Mouse (Mus musculus): ENCODE data around the gene Zfp493. TPM values are rescaled to one million over a fixed set of nuclear protein-coding genes. Genes with fewer than 3 reads are reported as not detected.
"Not testable (repeated sequence)": the region's sequence is repeated elsewhere in the genome, so short reads cannot be mapped to it uniquely, and the experiment has no call there.

The Zfp493 gene
- polyA plus RNA-seq (2015; fragmentation: Nextera tagmentation; extraction: Ambion mirVana): 0.22 and 0.36 TPM in 2 replicates

- peak; percentile 35 for DNase-seq
- peak within 1 kb of the TSS; percentile 72 for H3K4me3 ChIP-seq (ENCODE audit: low read depth, low read length)
- H3K27me3 ChIP-seq (ENCODE audit: insufficient read depth, low read length): no peaks in the 10 kb centered on the region
- H3K9me3 ChIP-seq (ENCODE audit: low read length): no peaks in the 10 kb centered on the region
- no peaks in the 10 kb centered on the region for H3K36me3 ChIP-seq (replicated peaks; ENCODE audit: insufficient read depth, low read length)
- H3K27ac ChIP-seq (ENCODE audit: low read depth): peak within 1 kb of the TSS; percentile 51; the same call in 1 of the 2 replicates
- H3K9ac ChIP-seq (replicated peaks): peak within 1 kb of the TSS; percentile 64
- 6% methylated on average over 26 of the region's 26 CpGs for WGBS (ENCODE audit: insufficient replicate concordance)
- peak; percentile 93 for ATAC-seq
- peaks cover 7% of the 10 kb centered on the region; the same call in 1 of the 2 replicates for H3K4me1 ChIP-seq (ENCODE audit: insufficient read depth)
- peak within 1 kb of the TSS; percentile 92 for H3K4me2 ChIP-seq (ENCODE audit: low read depth, low read length)
- TF ChIP-seq EP300 (IDR thresholded peaks at IDR 0.05; ENCODE audit: low read depth) (no peak), CTCF (IDR thresholded peaks at IDR 0.05; ENCODE audit: low read depth) (no peak)
These were observed at the start of gene Zfp493 for GRCm38 (mm10) chr13:67779265-67780221. TSS of gene Zfp493 (plus strand) at chr13:67779693.

GRCm38 (mm10) chr13:67734391-67734790 lies 45.1 kb upstream of the Zfp493 start:
- ATAC-seq; H3K27me3 ChIP-seq (ENCODE audit: insufficient read depth, low read length); DNase-seq; H3K9me3 ChIP-seq (ENCODE audit: low read length); H3K4me2 ChIP-seq (ENCODE audit: low read depth, low read length); H3K9ac ChIP-seq (replicated peaks); H3K36me3 ChIP-seq (replicated peaks; ENCODE audit: insufficient read depth, low read length); H3K27ac ChIP-seq (ENCODE audit: low read depth); H3K4me3 ChIP-seq (ENCODE audit: low read depth, low read length); H3K4me1 ChIP-seq (ENCODE audit: insufficient read depth): not testable (repeated sequence)
- 84% methylated on average over 9 of the region's 9 CpGs for WGBS (ENCODE audit: insufficient replicate concordance)

GRCm38 (mm10) chr13:67742941-67743340 lies 36.6 kb upstream of the Zfp493 start:
- no peak for ATAC-seq
- no peaks in the 10 kb centered on the region; the same call in 1 of the 2 replicates for H3K36me3 ChIP-seq (replicated peaks; ENCODE audit: insufficient read depth, low read length)
- H3K4me3 ChIP-seq (ENCODE audit: low read depth, low read length): no peak overlapping the region
- no peak for DNase-seq
- WGBS (ENCODE audit: insufficient replicate concordance): 85% methylated on average over 3 of the region's 3 CpGs
- H3K27me3 ChIP-seq (ENCODE audit: insufficient read depth, low read length): no peaks in the 10 kb centered on the region
- no peak for TF ChIP-seq EP300 (IDR thresholded peaks at IDR 0.05; ENCODE audit: low read depth)
- TF ChIP-seq CTCF (IDR thresholded peaks at IDR 0.05; ENCODE audit: low read depth): no peak
- H3K9ac ChIP-seq (replicated peaks): no peak overlapping the region
- no peaks in the 10 kb centered on the region for H3K4me1 ChIP-seq (ENCODE audit: insufficient read depth)
- no peak overlapping the region for H3K27ac ChIP-seq (ENCODE audit: low read depth)
- H3K4me2 ChIP-seq (ENCODE audit: low read depth, low read length): no peak overlapping the region
- peaks cover 3% of the 10 kb centered on the region; the same call in 1 of the 2 replicates for H3K9me3 ChIP-seq (ENCODE audit: low read length)

- Histone ChIP-seq H3K27me3 (ENCODE audit: insufficient read depth, low read length) (no peaks in the 10 kb centered on the region), H3K4me1 (ENCODE audit: insufficient read depth) (no peaks in the 10 kb centered on the region), H3K36me3 (replicated peaks; ENCODE audit: insufficient read depth, low read length) (no peaks in the 10 kb centered on the region; the same call in 1 of the 2 replicates), H3K4me3 (ENCODE audit: low read depth, low read length) (no peak overlapping the region), H3K9ac (replicated peaks) (no peak overlapping the region), H3K4me2 (ENCODE audit: low read depth, low read length) (no peak overlapping the region), H3K27ac (ENCODE audit: low read depth) (no peak overlapping the region), H3K9me3 (ENCODE audit: low read length) (peaks cover 7% of the 10 kb centered on the region; the same call in 1 of the 2 replicates)
- no peak for TF ChIP-seq CTCF (IDR thresholded peaks at IDR 0.05; ENCODE audit: low read depth)
- WGBS (ENCODE audit: insufficient replicate concordance): 89% methylated on average over 9 of the region's 9 CpGs
- DNase-seq (no peak), ATAC-seq (no peak)
These were observed 35.6 kb upstream of the Zfp493 start for GRCm38 (mm10) chr13:67743896-67744295.

- Histone ChIP-seq H3K27me3 (ENCODE audit: insufficient read depth, low read length) (no peaks in the 10 kb centered on the region), H3K27ac (ENCODE audit: low read depth) (peak within 1 kb of the TSS; percentile 78), H3K9ac (replicated peaks) (peak within 1 kb of the TSS; percentile 55), H3K4me3 (ENCODE audit: low read depth, low read length) (peak within 1 kb of the TSS; percentile 64), H3K4me1 (ENCODE audit: insufficient read depth) (no peaks in the 10 kb centered on the region), H3K4me2 (ENCODE audit: low read depth, low read length) (peak within 1 kb of the TSS; percentile 68), H3K9me3 (ENCODE audit: low read length) (no peaks in the 10 kb centered on the region; the same call in 1 of the 2 replicates), H3K36me3 (replicated peaks; ENCODE audit: insufficient read depth, low read length) (no peaks in the 10 kb centered on the region)
- ATAC-seq: peak; percentile 93
- 6% methylated on average over 24 of the region's 24 CpGs for WGBS (ENCODE audit: insufficient replicate concordance)
- DNase-seq: peak; percentile 72
- TF ChIP-seq EP300 (IDR thresholded peaks at IDR 0.05; ENCODE audit: low read depth) (no peak), CTCF (IDR thresholded peaks at IDR 0.05; ENCODE audit: low read depth) (no peak)
These were observed 24.9 kb upstream of the Zfp493 start, which contains the start of gene Zfp85 for GRCm38 (mm10) chr13:67754333-67755306. TSS of gene Zfp85 (minus strand) at chr13:67755228.

All from liver, postnatal 0 days (tissue).